Mouse (Mus musculus) limb, embryonic 11.5 days (tissue): ENCODE results near the gene Cd37. TPM values are rescaled to one million over a fixed set of nuclear protein-coding genes. Genes with fewer than 3 reads are reported as not detected.

Experiments used
- ATAC-seq: fragments of 200-750 bp; cut with Nextera tagmentation; 2 replicates; pipeline ENCODE4 v1.8.0; 2017; ENCODE audit warnings: low read depth; ENCODE audit not compliant: insufficient number of reproducible peaks, low FRiP score, low TSS enrichment
- DNase-seq: peaks from one replicate; pipeline ENCODE4 v3.0.0-alpha.2; 2015; ENCODE audit warnings: low spot score
- H3K27ac ChIP-seq: fragments of 300-500 bp; sonication (generic); replicated peaks from 2 replicates; pipeline ENCODE4 v1.5.1; 2014; ENCODE audit warnings: low read depth, mild to moderate bottlenecking, low read length
- H3K27me3 ChIP-seq: fragments of 300-500 bp; sonication (generic); 2 replicates; pipeline ENCODE4 v1.6.1; 2014; ENCODE audit warnings: mild to moderate bottlenecking, low read length, mixed read lengths; ENCODE audit not compliant: control insufficient read depth, insufficient read depth
- H3K36me3 ChIP-seq: fragments of 300-500 bp; sonication (generic); 2 replicates; pipeline ENCODE4 v1.6.1; 2014; ENCODE audit warnings: mild to moderate bottlenecking, low read length, moderate library complexity, mixed read lengths; ENCODE audit not compliant: control insufficient read depth, insufficient read depth
- H3K4me1 ChIP-seq: fragments of 300-500 bp; sonication (generic); 2 replicates; pipeline ENCODE4 v1.6.1; 2014; ENCODE audit warnings: low read length, mixed read lengths; ENCODE audit not compliant: control insufficient read depth, insufficient read depth
- H3K4me2 ChIP-seq: fragments of 300-500 bp; sonication (generic); 2 replicates; pipeline ENCODE4 v1.6.1; 2014; ENCODE audit warnings: low read depth, mild to moderate bottlenecking, moderate library complexity; ENCODE audit not compliant: severe bottlenecking
- H3K4me3 ChIP-seq: fragments of 300-500 bp; sonication (generic); 2 replicates; pipeline ENCODE4 v1.5.1; 2014; ENCODE audit warnings: low read depth, low read length
- H3K9ac ChIP-seq: fragments of 300-500 bp; sonication (generic); 2 replicates; pipeline ENCODE4 v1.6.1; 2014; ENCODE audit warnings: mild to moderate bottlenecking, low read length
- H3K9me3 ChIP-seq: fragments of 300-500 bp; sonication (generic); 2 replicates; pipeline ENCODE4 v1.6.1; 2016; ENCODE audit warnings: low read length; ENCODE audit not compliant: control insufficient read depth
- WGBS: fragments of 180-500 bp; shearing (Covaris S2); extraction: QIAGEN DNeasy Blood & Tissue Kit; methylation state at CpG from one replicate; pipeline ENCODE4 v1.1.7; 2014; 5-methylcytosine and 5-hydroxymethylcytosine counted together
- polyA plus RNA-seq: library from polyadenylated mRNA; unstranded; fragments of >200 nt; fragmentation: Nextera tagmentation; extraction: Ambion mirVana; gene quantifications from 2 replicates; pipeline ENCODE4 v1.2.1, GENCODE M21; 2014

Gene Cd37
- polyA plus RNA-seq, 1 experiment from 2014 or later: 1.6 TPM

DNA sequence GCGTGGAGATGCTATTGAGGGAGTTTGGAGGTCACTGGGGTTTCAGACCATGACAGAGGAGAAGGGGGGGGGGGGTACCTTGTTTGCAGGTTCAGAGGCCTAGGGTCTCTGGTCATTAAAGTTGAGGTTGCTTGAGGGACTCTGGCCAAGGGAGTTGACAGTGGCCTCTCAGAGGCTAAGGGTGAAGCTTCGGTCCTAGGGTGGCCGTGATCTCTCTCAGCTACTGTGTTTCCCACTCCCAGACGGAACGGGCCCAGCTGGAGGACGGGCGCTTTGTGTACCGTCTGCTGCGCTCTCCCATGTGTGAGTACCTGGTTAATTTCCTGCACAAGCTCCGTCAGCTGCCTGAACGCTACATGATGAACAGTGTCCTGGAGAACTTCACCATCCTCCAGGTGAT is 7.0 kb downstream of the Cd37 start:
- Histone ChIP-seq H3K4me3 (no peak overlapping the region), H3K9ac (no peak overlapping the region), H3K27me3 (no peaks in the 10 kb centered on the region), H3K4me2 (no peak overlapping the region), H3K27ac (no peak overlapping the region), H3K36me3 (peaks cover 42% of the 10 kb centered on the region), H3K4me1 (peaks cover 26% of the 10 kb centered on the region), H3K9me3 (no peaks in the 10 kb centered on the region)
- 87% methylated on average over 11 of the region's 11 CpGs for WGBS
- ATAC-seq: no peak
- DNase-seq: peak; percentile 21

DNA sequence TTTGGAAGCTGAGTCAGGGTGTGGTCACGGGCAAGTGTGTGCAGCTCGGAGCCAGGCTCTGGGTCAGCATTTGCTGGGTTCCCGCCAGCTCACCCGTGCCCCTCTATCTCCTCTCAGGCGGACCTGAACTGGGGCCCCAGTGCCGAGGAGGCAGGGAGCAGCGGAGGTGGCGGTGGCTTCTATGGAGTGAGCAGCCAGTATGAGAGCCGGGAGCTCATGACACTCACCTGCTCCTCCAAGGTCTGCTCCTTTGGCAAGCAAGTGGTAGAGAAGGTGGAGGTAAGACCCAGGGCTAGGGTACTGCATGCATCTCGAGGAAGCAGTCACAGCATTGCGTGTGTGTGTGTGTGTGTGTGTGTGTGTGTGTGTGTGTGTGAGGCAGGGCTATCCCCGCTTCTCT is 7.7 kb downstream of the Cd37 start:
- Histone ChIP-seq H3K36me3 (peaks cover 49% of the 10 kb centered on the region), H3K4me2 (no peak overlapping the region), H3K27ac (no peak overlapping the region), H3K4me1 (peaks cover 26% of the 10 kb centered on the region), H3K9me3 (no peaks in the 10 kb centered on the region), H3K9ac (no peak overlapping the region), H3K4me3 (no peak overlapping the region), H3K27me3 (no peaks in the 10 kb centered on the region)
- ATAC-seq (no peak), DNase-seq (no peak)
- WGBS: 96% methylated on average over 12 of the region's 12 CpGs

DNA sequence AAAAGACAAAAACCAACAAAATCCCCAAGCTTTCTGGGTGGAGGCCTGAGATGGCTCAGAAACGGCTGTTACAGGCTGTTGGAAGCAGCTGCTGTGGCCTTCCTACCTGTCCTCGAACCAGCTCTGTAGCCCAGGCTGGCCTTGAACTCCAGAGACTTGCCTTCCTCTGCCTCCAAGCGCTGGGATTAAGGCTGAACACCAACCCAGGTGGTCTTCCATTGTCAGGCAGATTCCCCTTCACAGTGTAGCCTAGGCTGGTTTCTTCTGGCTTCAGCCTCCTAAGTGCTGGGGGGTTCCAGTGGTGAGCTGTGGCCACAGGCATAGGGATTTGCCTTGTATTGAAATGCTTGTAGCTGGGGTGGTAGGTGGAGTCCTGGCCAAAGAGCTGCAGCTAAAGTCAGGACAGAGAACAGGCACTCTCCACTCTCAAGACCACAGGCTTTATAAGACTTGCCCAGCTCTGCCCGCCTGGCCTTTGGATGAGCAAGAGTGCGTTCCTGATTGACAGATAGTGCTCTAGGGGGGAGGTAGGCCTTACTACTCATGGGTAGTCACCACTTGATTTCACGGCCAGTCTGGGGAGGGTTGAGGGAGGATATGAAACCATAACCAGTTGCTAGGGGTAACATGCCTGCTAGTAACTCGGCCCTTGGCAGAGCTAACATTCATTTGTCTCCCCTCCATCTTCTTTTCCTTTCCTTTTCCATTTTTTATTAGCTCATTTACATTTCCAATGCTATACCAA is 9.3 kb downstream of the Cd37 start:
- no peak for ATAC-seq
- WGBS: 85% methylated on average over 7 of the region's 7 CpGs
- DNase-seq: no peak
- H3K4me3 ChIP-seq: no peak overlapping the region
- peaks cover 60% of the 10 kb centered on the region for H3K36me3 ChIP-seq
- no peak overlapping the region for H3K9ac ChIP-seq
- H3K4me1 ChIP-seq: peaks cover 16% of the 10 kb centered on the region
- no peaks in the 10 kb centered on the region for H3K9me3 ChIP-seq
- no peak overlapping the region for H3K27ac ChIP-seq
- no peaks in the 10 kb centered on the region for H3K27me3 ChIP-seq
- H3K4me2 ChIP-seq: no peak overlapping the region

DNA sequence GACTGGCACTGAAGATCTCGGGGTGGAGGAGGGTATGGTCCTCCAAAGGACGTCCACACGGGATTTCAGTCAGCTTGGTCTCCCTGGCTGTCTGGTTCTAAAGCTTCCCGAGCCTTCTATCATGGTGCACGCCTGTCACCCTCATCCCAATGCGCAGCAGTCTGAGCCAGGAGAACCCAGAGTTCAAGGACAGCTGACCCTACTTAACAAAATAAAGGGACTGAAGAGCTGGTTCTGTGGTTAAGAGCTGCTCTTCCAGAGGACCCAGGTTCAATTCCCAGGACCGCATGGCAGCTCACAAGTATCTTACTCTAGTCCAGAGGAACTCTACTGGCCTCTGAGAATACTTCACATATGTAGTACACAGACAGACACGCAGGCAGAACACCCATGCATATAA is 9.9 kb downstream of the Cd37 start:
- no peaks in the 10 kb centered on the region for H3K27me3 ChIP-seq
- H3K4me3 ChIP-seq: no peak overlapping the region
- H3K27ac ChIP-seq: no peak overlapping the region
- 97% methylated on average over 8 of the region's 8 CpGs for WGBS
- no peak overlapping the region for H3K4me2 ChIP-seq
- DNase-seq (no peak), ATAC-seq (no peak)
- H3K4me1 ChIP-seq: peaks cover 11% of the 10 kb centered on the region
- no peaks in the 10 kb centered on the region for H3K9me3 ChIP-seq
- H3K36me3 ChIP-seq: peaks cover 63% of the 10 kb centered on the region
- no peak overlapping the region for H3K9ac ChIP-seq

DNA sequence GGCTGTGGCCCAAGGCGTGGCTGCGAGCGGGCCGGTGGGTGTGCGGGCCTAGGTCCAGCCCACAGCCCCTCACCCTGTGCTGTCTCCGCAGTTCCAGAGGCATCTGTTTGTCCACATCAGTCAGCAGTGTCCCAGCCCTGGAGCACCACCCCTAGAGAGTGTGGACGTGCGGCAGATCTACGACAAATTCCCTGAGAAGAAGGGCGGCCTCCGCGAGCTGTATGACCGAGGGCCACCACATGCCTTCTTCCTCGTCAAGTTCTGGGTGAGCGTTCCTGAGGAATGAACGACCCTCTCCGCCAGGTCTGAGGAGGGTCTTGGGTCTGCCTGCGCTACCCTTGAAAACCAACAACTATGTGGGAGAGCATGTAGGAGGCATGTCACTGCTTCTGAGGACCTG is 10.4 kb downstream of the Cd37 start:
- Histone ChIP-seq H3K4me2 (no peak overlapping the region), H3K27ac (no peak overlapping the region), H3K9ac (no peak overlapping the region), H3K4me1 (peaks cover 8% of the 10 kb centered on the region; the same call in 1 of the 2 replicates), H3K9me3 (no peaks in the 10 kb centered on the region), H3K4me3 (no peak overlapping the region), H3K27me3 (no peaks in the 10 kb centered on the region), H3K36me3 (peaks cover 66% of the 10 kb centered on the region)
- ATAC-seq (no peak), DNase-seq (peak; percentile 20)
- WGBS: 96% methylated on average over 18 of the region's 18 CpGs

DNA sequence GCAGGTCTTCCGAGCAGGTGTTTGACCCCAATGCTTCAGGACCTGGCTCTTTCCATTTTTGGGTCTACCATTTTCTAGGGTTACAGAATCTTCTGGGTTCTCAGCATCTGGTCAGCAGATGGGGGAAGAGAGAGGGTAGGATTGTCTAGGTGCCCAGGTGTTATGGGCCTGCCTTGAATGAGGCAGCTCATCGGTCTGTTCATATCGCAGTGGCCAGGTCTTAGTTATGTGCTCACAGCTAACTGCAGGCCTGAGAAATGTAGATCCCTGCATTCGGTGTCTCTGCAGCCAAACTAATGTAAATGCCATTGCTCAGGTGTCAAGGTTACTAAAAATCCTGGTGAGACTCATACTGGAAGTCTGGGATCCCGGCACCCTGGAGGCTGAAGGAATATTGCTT is 12.5 kb downstream of the Cd37 start:
- H3K4me1 ChIP-seq: no peaks in the 10 kb centered on the region
- peaks cover 64% of the 10 kb centered on the region for H3K36me3 ChIP-seq
- H3K27me3 ChIP-seq: no peaks in the 10 kb centered on the region
- H3K4me2 ChIP-seq: no peak overlapping the region
- H3K9ac ChIP-seq: no peak overlapping the region
- H3K27ac ChIP-seq: no peak overlapping the region
- ATAC-seq: no peak
- H3K9me3 ChIP-seq: no peaks in the 10 kb centered on the region
- DNase-seq: no peak
- no peak overlapping the region for H3K4me3 ChIP-seq
- 95% methylated on average over 5 of the region's 5 CpGs for WGBS

DNA sequence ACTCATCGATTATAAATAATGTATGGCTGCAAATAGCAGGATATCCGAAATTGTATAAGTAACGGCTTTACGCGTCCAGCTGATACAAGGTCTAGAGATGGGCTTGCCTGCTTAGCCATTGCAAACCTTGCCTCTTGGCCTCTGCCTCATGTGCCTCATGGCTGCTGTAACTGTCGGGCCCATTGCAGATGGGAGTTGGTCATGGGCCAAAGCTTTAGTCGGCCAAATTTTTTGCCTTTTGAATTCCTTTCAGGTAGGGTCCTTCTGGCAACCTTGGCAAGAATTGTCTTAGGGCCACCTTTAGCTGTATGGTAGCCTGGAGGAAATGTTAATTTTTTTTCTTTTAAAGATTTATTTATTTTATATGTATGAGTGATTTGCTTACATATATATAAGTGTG is 14.1 kb downstream of the Cd37 start:
- Histone ChIP-seq H3K9ac (no peak overlapping the region), H3K27me3 (no peaks in the 10 kb centered on the region), H3K27ac (no peak overlapping the region), H3K4me2 (no peak overlapping the region), H3K4me1 (no peaks in the 10 kb centered on the region), H3K9me3 (no peaks in the 10 kb centered on the region), H3K36me3 (peaks cover 69% of the 10 kb centered on the region), H3K4me3 (no peak overlapping the region)
- DNase-seq: no peak
- ATAC-seq: no peak
- WGBS: 93% methylated on average over 7 of the region's 7 CpGs

DNA sequence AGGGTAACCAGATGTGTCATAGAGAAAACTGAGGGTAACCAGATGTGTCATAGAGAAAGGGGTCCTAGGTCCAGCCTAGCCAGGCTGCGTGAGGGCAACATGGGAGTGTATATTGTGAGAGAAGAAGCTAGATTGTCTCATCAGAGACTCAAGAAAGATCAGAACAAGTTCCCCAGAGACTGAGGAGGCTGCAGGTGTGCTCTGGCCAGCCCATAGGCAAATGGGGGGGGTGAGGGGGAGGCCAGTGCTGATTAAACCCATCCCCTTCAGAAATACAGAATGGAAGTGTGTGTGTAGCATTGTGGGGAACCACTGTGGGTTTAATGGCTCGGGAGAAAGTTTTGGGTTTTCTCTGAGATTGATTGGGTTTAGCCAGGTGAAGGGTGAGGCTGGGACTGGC is 17.2 kb downstream of the Cd37 start:
- Histone ChIP-seq H3K4me1 (peaks cover 17% of the 10 kb centered on the region), H3K27ac (no peak overlapping the region), H3K27me3 (no peaks in the 10 kb centered on the region), H3K36me3 (peaks cover 61% of the 10 kb centered on the region), H3K9ac (no peak overlapping the region), H3K4me3 (no peak overlapping the region), H3K9me3 (no peaks in the 10 kb centered on the region), H3K4me2 (no peak overlapping the region)
- ATAC-seq (no peak), DNase-seq (no peak)
- WGBS: 89% methylated on average over 2 of the region's 2 CpGs
